Mouse (Mus musculus) small intestine, adult 2 months (tissue): ENCODE data around the gene Pin1rt1. TPM values are rescaled to one million over a fixed set of nuclear protein-coding genes. Genes with fewer than 3 reads are reported as not detected.

Experiments
- H3K27ac ChIP-seq: fragments of 200-500 bp; 2 replicates; pipeline ENCODE4 v1.5.1; 2012; ENCODE audit warnings: low read depth, low read length, control low read depth, inconsistent platforms; ENCODE audit not compliant: insufficient read depth
- H3K27me3 ChIP-seq: fragments of 200-500 bp; 2 replicates; pipeline ENCODE4 v1.6.1; 2012; ENCODE audit warnings: mild to moderate bottlenecking, moderate library complexity, low read length, inconsistent platforms; ENCODE audit not compliant: control insufficient read depth, insufficient read depth
- H3K36me3 ChIP-seq: fragments of 200-500 bp; 2 replicates; pipeline ENCODE4 v1.6.1; 2012; ENCODE audit warnings: mild to moderate bottlenecking, low read length, control low read depth, inconsistent platforms; ENCODE audit not compliant: control insufficient read depth, insufficient read depth
- H3K4me1 ChIP-seq: fragments of 200-500 bp; 2 replicates; pipeline ENCODE4 v1.6.1; 2012; ENCODE audit warnings: low read length, inconsistent platforms, mixed read lengths; ENCODE audit not compliant: control insufficient read depth, insufficient read depth, insufficient read length
- H3K4me3 ChIP-seq: fragments of 200-500 bp; 2 replicates; pipeline ENCODE4 v1.5.1; 2012; ENCODE audit warnings: low read depth, mild to moderate bottlenecking, control low read depth, inconsistent platforms, low read length, moderate library complexity
- CTCF ChIP-seq: fragments of 200-500 bp; IDR thresholded peaks from 2 replicates; pipeline ENCODE4 v1.5.1; 2012; ENCODE audit warnings: low read depth, mild to moderate bottlenecking, control low read depth, inconsistent platforms, low read length, moderate library complexity, mixed read lengths; ENCODE audit not compliant: insufficient replicate concordance, insufficient read length; ENCODE audit errors: extremely low read depth
- POLR2A ChIP-seq: fragments of 200-500 bp; IDR thresholded peaks from 2 replicates; pipeline ENCODE4 v1.6.1; 2012; ENCODE audit warnings: low read depth, mild to moderate bottlenecking, control low read depth, inconsistent platforms, low read length, moderate library complexity
- WGBS: fragments of 180-500 bp; shearing (Covaris S2); methylation state at CpG from one replicate; pipeline ENCODE4 v1.1.7; 2018; 5-methylcytosine and 5-hydroxymethylcytosine counted together
- polyA plus RNA-seq: library from polyadenylated mRNA; depleted of rRNA; stranded (reverse); fragments of >200 nt; gene quantifications from 2 replicates; pipeline ENCODE4 v1.2.3, GENCODE M21; 2012

The Pin1rt1 gene
- polyA plus RNA-seq, 1 experiment = not detected

DNA sequence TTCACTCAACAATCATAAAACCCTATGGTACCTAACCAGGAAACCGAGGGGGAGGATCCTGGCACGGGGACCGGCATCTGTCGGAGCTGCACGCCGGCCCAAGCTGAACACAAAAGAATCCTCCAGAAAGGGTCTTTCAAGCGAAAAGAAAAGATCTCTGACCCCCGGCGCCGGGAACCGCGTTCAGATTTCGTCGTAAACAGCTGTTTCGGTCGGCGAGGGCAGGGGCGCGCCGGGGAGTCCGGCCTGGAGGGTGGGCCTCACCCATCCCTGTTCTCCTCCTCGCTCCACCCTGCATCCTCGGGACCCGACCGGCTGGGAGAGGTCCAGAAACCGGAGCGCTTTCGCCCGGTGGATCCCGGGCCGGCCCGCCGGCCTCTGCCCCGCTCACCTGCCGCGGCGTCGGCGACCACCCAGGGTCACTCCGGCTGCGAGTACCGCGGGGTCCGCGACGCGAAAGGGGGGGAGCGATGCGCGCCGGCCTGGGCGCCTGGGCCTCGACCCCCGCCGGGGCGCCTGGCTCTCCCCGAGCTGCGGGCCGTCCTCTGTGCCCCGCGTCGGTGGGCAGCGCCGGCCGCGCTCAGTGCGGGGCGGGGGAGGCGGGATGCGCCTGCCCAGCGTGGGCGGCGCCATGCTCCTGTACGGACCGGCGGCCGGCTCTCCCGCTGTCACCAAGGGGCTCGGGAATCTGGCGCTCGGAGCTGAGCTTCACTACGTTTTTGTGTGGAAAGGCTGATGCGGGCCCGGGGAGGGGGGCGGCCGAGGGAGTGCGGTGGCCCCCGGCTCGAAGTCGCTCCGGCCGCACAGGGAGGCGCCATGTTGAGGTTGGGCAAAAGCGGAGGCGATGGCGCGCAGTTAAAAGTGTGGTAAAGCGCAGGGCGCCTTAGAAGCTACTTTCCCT lies 4.3 kb downstream of the Pin1rt1 start, which contains the start of gene Tcp11l1:
Gene Tcp11l1 (minus strand): TSS at position 585 of the 901 bp plus-strand sequence.
- H3K27me3 ChIP-seq = no peaks in the 10 kb centered on the region
- under 1% methylated on average over 92 of the region's 99 CpGs for WGBS
- TF ChIP-seq POLR2A = no peak
- TF ChIP-seq CTCF = no peak
- H3K4me1 ChIP-seq = peaks cover 4% of the 10 kb centered on the region
- peak within 1 kb of the TSS; percentile 96 for H3K4me3 ChIP-seq
- no peaks in the 10 kb centered on the region for H3K36me3 ChIP-seq
- H3K27ac ChIP-seq = 0 out of 2 replicates have a peak within 1 kb of the TSS, but pooled peaks have one; percentile 19

DNA sequence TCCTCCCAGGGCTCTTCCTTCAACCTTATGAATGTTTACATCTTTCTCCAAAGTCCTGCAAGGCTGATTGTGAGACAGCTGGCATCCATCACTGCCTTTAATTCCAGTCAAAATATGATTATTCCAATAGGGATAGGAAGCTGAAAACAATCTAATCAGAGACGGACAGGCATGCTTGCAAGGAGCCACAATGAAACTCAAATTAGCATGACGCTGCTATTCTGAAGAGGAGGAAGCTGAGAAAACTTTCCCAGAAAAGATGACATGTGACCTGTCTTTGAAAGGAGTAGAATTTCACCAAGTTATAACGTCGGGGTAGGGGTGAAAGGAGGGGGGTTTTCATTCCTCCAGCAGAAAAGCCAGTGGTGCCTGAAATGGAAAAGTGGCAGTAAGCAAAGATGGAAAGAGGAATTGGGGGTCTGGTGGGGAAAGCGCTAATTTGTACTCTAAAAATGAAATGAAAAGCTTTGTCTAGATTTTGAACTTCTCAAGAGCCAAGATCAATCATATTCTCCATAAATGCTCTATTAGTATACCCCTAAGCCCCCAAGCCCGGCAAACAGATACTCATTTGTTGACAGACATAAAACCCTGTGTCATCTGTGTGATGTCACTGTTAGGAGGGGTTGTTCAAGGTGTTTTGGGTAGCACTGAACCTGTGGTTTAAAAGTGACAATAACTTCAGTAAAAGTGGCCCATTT lies 5.4 kb downstream of the Pin1rt1 start:
- no peak overlapping the region for H3K4me3 ChIP-seq
- no peak for TF ChIP-seq POLR2A
- no peak for TF ChIP-seq CTCF
- peaks cover 4% of the 10 kb centered on the region for H3K4me1 ChIP-seq
- no peaks in the 10 kb centered on the region for H3K27me3 ChIP-seq
- no peaks in the 10 kb centered on the region for H3K36me3 ChIP-seq
- WGBS = 32% methylated on average over 6 of the region's 6 CpGs
- H3K27ac ChIP-seq = no peak overlapping the region

DNA sequence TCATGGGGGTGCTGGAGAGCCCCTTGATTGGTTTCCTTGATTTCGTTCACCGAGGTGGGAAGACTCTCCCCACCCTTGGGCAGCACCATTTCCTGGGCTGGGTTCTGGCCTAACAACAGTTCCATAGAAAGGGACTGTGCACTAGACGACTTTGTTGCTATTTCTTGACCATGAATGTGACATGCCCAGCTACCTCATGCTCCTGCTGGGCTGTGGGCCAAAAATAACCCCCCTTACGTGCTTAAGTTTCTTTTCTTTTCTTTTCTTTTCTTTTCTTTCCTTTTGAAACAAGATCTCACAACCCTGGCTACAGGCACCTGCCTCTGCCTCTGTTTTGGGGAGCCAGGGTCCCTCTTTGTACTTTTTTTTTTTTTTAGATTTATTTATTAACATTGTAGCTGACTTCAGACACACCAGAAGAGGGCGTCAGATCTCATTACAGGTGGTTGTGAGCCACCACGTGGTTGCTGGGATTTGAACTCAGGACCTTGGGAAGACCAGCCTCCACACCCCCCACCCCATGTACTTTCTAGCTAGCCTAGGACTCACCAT lies 6.3 kb downstream of the Pin1rt1 start:
- Histone ChIP-seq H3K27ac (no peak overlapping the region), H3K4me1 (peaks cover 4% of the 10 kb centered on the region), H3K4me3 (no peak overlapping the region), H3K27me3 (no peaks in the 10 kb centered on the region), H3K36me3 (no peaks in the 10 kb centered on the region)
- WGBS = 67% methylated on average over 6 of the region's 6 CpGs
- no peak for TF ChIP-seq POLR2A

DNA sequence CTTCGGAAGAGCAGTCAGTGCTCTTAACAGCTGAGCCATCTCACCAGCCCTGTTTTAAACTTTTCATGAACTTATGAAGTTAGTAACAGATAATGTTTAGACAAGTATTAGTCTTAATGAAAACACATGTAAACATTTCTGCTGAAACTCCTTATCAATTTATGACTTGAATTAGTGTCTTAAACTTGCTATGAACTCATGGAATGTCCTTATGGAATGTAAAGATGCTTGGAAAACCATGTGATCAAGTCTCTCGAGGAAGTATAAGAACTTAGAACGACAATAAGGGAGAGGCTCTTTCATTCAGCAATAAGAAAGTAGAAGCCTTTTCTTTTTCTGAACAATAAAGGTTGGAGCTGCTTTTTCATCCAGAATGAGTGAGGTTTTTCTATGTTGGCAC lies 11.8 kb downstream of the Pin1rt1 start:
- H3K36me3 ChIP-seq = no peaks in the 10 kb centered on the region
- TF ChIP-seq CTCF = no peak
- TF ChIP-seq POLR2A = no peak
- H3K4me3 ChIP-seq = no peak overlapping the region
- no peak overlapping the region for H3K27ac ChIP-seq
- WGBS = 49% methylated on average over 3 of the region's 3 CpGs
- H3K4me1 ChIP-seq = no peaks in the 10 kb centered on the region
- no peaks in the 10 kb centered on the region for H3K27me3 ChIP-seq

DNA sequence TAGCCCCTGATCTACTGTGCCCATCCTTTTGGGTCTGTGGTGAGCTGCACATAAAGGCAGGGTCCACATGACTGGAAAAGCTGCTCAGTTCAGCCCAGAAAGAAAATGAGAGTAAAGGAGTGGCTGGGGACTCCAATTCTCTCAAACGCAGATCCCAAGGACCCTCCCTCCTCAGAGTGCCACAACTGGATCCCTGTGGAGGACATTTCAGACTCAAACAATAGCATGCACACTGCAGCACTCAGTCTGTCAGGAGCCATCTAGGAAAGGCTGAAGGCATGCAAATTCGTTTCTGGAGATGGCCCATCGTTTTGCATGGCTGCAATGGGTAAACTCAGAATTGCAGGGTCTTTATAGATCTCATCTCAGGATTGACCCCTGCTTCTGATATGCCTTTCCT lies 13.0 kb downstream of the Pin1rt1 start:
- H3K4me3 ChIP-seq = no peak overlapping the region
- H3K27me3 ChIP-seq = no peaks in the 10 kb centered on the region
- 80% methylated on average over 3 of the region's 3 CpGs for WGBS
- TF ChIP-seq CTCF = no peak
- no peak for TF ChIP-seq POLR2A
- H3K4me1 ChIP-seq = no peaks in the 10 kb centered on the region
- no peak overlapping the region for H3K27ac ChIP-seq
- no peaks in the 10 kb centered on the region for H3K36me3 ChIP-seq

DNA sequence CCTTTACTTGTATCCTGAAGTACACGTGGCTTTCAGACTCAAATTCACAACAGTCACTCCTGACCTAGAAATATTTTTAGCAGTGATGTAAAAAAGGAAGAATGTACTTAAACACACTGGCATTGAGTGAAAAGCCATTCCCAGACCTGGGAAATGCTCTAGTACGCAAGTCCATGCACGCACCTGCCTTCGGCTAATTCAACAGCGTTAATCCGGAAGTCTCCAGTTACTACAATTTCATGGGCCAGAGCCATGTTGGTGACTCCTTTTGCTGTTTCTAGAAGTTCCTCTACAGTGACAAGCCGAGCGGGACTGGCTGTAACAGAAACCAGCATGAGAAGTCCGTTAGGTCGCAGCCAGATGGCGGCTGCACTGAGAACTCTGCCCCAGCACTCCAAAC lies 16.5 kb downstream of the Pin1rt1 start:
- Histone ChIP-seq H3K36me3 (no peaks in the 10 kb centered on the region), H3K27me3 (no peaks in the 10 kb centered on the region), H3K4me3 (no peak overlapping the region), H3K27ac (no peak overlapping the region), H3K4me1 (no peaks in the 10 kb centered on the region)
- 84% methylated on average over 11 of the region's 11 CpGs for WGBS
- TF ChIP-seq POLR2A (no peak), CTCF (no peak)

DNA sequence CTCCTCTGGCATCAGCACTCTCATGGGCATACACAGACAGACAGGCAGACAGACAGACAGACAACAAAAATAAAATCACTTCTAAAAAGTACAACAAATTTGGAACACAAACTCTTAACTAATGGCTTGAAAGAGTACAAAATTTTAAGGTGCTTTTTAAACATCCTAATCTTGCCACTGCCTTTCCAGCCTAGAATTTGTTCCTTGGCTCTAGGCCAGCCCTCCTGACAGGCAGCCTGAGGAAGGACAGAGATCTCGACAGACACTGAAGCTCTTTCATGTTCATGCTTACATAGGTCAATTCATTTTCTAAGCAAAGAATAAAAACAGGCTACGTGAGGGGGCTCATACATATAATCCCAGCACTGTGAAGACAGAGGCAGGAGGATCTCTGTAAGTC lies 23.6 kb downstream of the Pin1rt1 start:
- no peak overlapping the region for H3K4me3 ChIP-seq
- H3K36me3 ChIP-seq = no peaks in the 10 kb centered on the region
- H3K27me3 ChIP-seq = no peaks in the 10 kb centered on the region
- 49% methylated on average over 2 of the region's 2 CpGs for WGBS
- no peaks in the 10 kb centered on the region for H3K4me1 ChIP-seq
- TF ChIP-seq CTCF = no peak
- no peak for TF ChIP-seq POLR2A
- H3K27ac ChIP-seq = no peak overlapping the region
